Comparison of ENCODE assay signal across 26 mouse cellular contexts in genomic region chr10:81033586-81033985, GRCm38 (mm10). TPM values are rescaled to one million over a fixed set of nuclear protein-coding genes. Genes with fewer than 3 reads are reported as not detected.
DNase-seq lines count a peak whose midpoint lies in the region; TF ChIP-seq lines count a peak whose summit lies in the region.
"Had no signal": no experiment of that assay in that cellular context is flagged by ENCODE, and none has a peak within 500 bp of the region (broad histone marks: within the 10 kb centered on the region; RNA-seq: fewer than 3 reads in every experiment).

No protein-coding gene starts in this region.

- no peak overlapping the region for H3K4me3 ChIP-seq in C2C12 (ENCODE audit: insufficient read depth, poor library complexity, severe bottlenecking)
- H3K4me3 ChIP-seq: embryonic facial prominence, embryonic 13.5 days; erythroblast, embryonic 14.5 days; forebrain, embryonic 12.5 days; hindbrain, embryonic 12.5 days; hindbrain, embryonic 15.5 days had no signal

- no peaks in the 10 kb centered on the region for H3K79me2 ChIP-seq in C2C12 (ENCODE audit: control insufficient read depth, insufficient read depth)

- no peaks in the 10 kb centered on the region for H3K79me3 ChIP-seq in C2C12 (ENCODE audit: low read depth)

- H3K36me3 ChIP-seq in C2C12 (ENCODE audit: control insufficient read depth, insufficient read depth), result no peaks in the 10 kb centered on the region

- peak; percentile 85 for DNase-seq in adrenal gland, adult 2 months
- DNase-seq in adrenal gland, postnatal 4 days (ENCODE audit: low spot score in 2 of 2), result no peak
- peak; percentile 49 for DNase-seq in adrenal gland, postnatal 10 days
- peak; percentile 62 to 76 for DNase-seq in adrenal gland, postnatal 36 days
- DNase-seq in spleen, postnatal 4 days (ENCODE audit: low spot score in 2 of 2), result no peak
- no peak for DNase-seq in layer of hippocampus, adult 9-11 months
- DNase-seq: B cell, adult 2 months; cerebellum, adult 11 months; cerebellum, adult 9-10 months; cerebellum, postnatal 25 days; embryo, embryonic 11 days; gastrocnemius, postnatal 10 days; heart, adult 11 months; kidney, adult 2 months had no signal

- no peaks in the 10 kb centered on the region for H3K27me3 ChIP-seq in C2C12 (ENCODE audit: control insufficient read depth, insufficient read depth, insufficient read length)
- H3K27me3 ChIP-seq: embryonic facial prominence, embryonic 13.5 days; forebrain, embryonic 12.5 days; hindbrain, embryonic 12.5 days; hindbrain, embryonic 15.5 days had no signal

- no peak for TF ChIP-seq CTCF in C2C12 (IDR thresholded peaks at IDR 0.05; ENCODE audit: control insufficient read depth, insufficient read depth, insufficient read length)

- peak overlapping the region; percentile 19 for H3ac ChIP-seq in C2C12 (ENCODE audit: control insufficient read depth, insufficient read length, low read depth)

TF ChIP-seq in C2C12, 6 proteins besides CTCF, POLR2A, EP300 and RAD21:
- TF ChIP-seq FOSL1 (IDR thresholded peaks at IDR 0.05; ENCODE audit: insufficient read depth, low read length, poor library complexity, severe bottlenecking) (no peak), MYOD1 (IDR thresholded peaks at IDR 0.05; ENCODE audit: control insufficient read depth, insufficient read length, low read depth) (no peak), MYOG (IDR thresholded peaks at IDR 0.05; ENCODE audit: control insufficient read depth, extremely low read depth, insufficient read length) (no peak), USF1 (IDR thresholded peaks at IDR 0.05; ENCODE audit: low read depth) (no peak), MAX (IDR thresholded peaks at IDR 0.05) (no peak), CEBPB (IDR thresholded peaks at IDR 0.05; ENCODE audit: low read depth) (no peak)

RNA-seq across cellular contexts. Expression of gene Slc39a3, which starts 3.6 kb away (rescaled TPM):
- total RNA-seq in adrenal gland, adult 2 months (2021), result 10 to 100 TPM; 50.9 to 53.0 TPM
- polyA plus RNA-seq in adrenal gland, adult 2 months (2012; rRNA removed), result 121 and 154 TPM in 2 replicates
- total RNA-seq in adrenal gland, postnatal 4 days (2021), result 10 to 100 TPM; 32.9 to 36.3 TPM
- 11.6 TPM for polyA plus RNA-seq in C2C12 (2012; fragmentation: generic; extraction: Trizol)
- total RNA-seq in adrenal gland, postnatal 10 days (2021), result 10 to 100 TPM; 28.5 to 32.8 TPM
- total RNA-seq in adrenal gland, postnatal 36 days (2021), result 10 to 100 TPM; 33.2 to 68.5 TPM

RNA-seq across cellular contexts. Expression of gene Diras1, which starts 8.1 kb away (rescaled TPM):
- 1 to 10 TPM; 1.4 to 3.6 TPM for total RNA-seq in adrenal gland, adult 2 months (2021)
- 2.1 and 2.4 TPM in 2 replicates for polyA plus RNA-seq in adrenal gland, adult 2 months (2012; rRNA removed)
- total RNA-seq in adrenal gland, postnatal 4 days (2021), result 1 to 10 TPM; 2.9 to 3.5 TPM
- 0.28 TPM for polyA plus RNA-seq in C2C12 (2012; fragmentation: generic; extraction: Trizol)
- 1 to 10 TPM; 2.8 to 3.4 TPM for total RNA-seq in adrenal gland, postnatal 10 days (2021)
- total RNA-seq in adrenal gland, postnatal 36 days (2021), result 1 to 10 TPM; 1.2 to 1.5 TPM
- total RNA-seq: heart, postnatal 25 days; hematopoietic stem cell, adult 5-6 weeks; MEL had no signal
- polyA plus RNA-seq: CD4-positive, CD25-positive, alpha-beta regulatory T cell, adult 4 months; erythroblast, embryonic 14.5 days; heart, embryonic 14.5 days; heart, postnatal 0 days had no signal

RNA-seq across cellular contexts. Expression of gene Gng7, which starts 18.8 kb away (rescaled TPM):
- total RNA-seq in adrenal gland, adult 2 months (2021), result 1 to 10 TPM; 5.4 to 9.2 TPM
- polyA plus RNA-seq in adrenal gland, adult 2 months (2012; rRNA removed), result 8.5 and 8.6 TPM in 2 replicates
- total RNA-seq in adrenal gland, postnatal 4 days (2021), result 1 to 10 TPM; 5.4 to 6.7 TPM
- polyA plus RNA-seq in C2C12 (2012; fragmentation: generic; extraction: Trizol), result 0.25 TPM
- 1 to 10 TPM; 5.4 to 6.4 TPM for total RNA-seq in adrenal gland, postnatal 10 days (2021)
- total RNA-seq in adrenal gland, postnatal 36 days (2021), result 1 to 10 TPM; 6.4 to 6.7 TPM
- polyA plus RNA-seq: erythroblast, embryonic 14.5 days had no signal

RNA-seq across cellular contexts. Expression of gene Sgta, which starts 26.4 kb away (rescaled TPM):
- 100 to 1,000 TPM; 198 to 288 TPM for total RNA-seq in adrenal gland, adult 2 months (2021)
- 495 and 554 TPM in 2 replicates for polyA plus RNA-seq in adrenal gland, adult 2 months (2012; rRNA removed)
- 100 to 1,000 TPM; 158 to 163 TPM for total RNA-seq in adrenal gland, postnatal 4 days (2021)
- 154 TPM for polyA plus RNA-seq in C2C12 (2012; fragmentation: generic; extraction: Trizol)
- 100 to 1,000 TPM; 190 to 191 TPM for total RNA-seq in adrenal gland, postnatal 10 days (2021)
- total RNA-seq in adrenal gland, postnatal 36 days (2021), result 100 to 1,000 TPM; 223 to 227 TPM

RNA-seq across cellular contexts. Expression of gene Thop1, which starts 36.2 kb away (rescaled TPM):
- total RNA-seq in adrenal gland, adult 2 months (2021), result 10 to 100 TPM; 40.5 to 77.9 TPM
- polyA plus RNA-seq in adrenal gland, adult 2 months (2012; rRNA removed), result 75.0 and 95.7 TPM in 2 replicates
- 10 to 100 TPM; 39.1 to 46.7 TPM for total RNA-seq in adrenal gland, postnatal 4 days (2021)
- 67.3 TPM for polyA plus RNA-seq in C2C12 (2012; fragmentation: generic; extraction: Trizol)
- total RNA-seq in adrenal gland, postnatal 10 days (2021), result 10 to 100 TPM; 31.8 to 42.4 TPM
- 10 to 100 TPM; 51.5 to 56.6 TPM for total RNA-seq in adrenal gland, postnatal 36 days (2021)

Comparison
In these comparisons a context has a peak if more than half of its experiments do, and no peak if none do; other contexts are left out.
1. DNase-seq: peak in adrenal gland, adult 2 months (single experiment), adrenal gland, postnatal 10 days (single experiment) and adrenal gland, postnatal 36 days (2 of 2); none in adrenal gland, postnatal 4 days (0 of 2), spleen, postnatal 4 days (0 of 2) and layer of hippocampus, adult 9-11 months (single experiment).